Mouse (Mus musculus): ENCODE results near the gene Dach1.

DNA sequence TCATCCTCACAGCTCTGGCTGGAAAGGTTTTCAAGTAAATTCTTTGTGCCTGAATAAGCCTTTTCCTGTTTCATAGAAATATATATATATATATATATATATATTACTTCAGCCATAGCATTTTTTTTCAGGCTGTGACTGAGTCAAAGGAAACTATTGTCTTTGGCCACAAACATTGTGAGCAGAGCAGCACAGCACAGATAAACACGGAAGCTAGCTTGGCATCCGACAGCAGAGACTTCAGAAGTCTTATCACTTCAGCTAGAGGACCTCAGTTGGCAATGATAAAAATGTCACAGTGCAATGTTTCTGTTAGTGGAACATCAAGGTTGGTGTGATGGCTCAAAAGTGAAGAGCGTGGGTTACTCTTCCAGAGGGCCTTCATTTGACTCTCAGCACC, 186.3 kb downstream of the Dach1 start:
- TF ChIP-seq POLR2A (IDR thresholded peaks at IDR 0.05; ENCODE audit: low read depth, low read length) = no peak
- no peak for TF ChIP-seq CTCF (conservative IDR thresholded peaks at IDR 0.05 in 1 of 2, IDR thresholded peaks at IDR 0.05 in 1 of 2; ENCODE audit: low read depth in 2 of 2, low read length in 2 of 2)
- no peak for TF ChIP-seq EP300 (IDR thresholded peaks at IDR 0.05; ENCODE audit: low read length)
- no peak for TF ChIP-seq UBTF (IDR thresholded peaks at IDR 0.05; ENCODE audit: low read depth, low read length)
- TF ChIP-seq JUND (conservative IDR thresholded peaks at IDR 0.05; ENCODE audit: low read depth, low read length) = no peak
